Mouse (Mus musculus): ENCODE measurements around the gene Col1a1. TPM values are rescaled to one million over a fixed set of nuclear protein-coding genes. Genes with fewer than 3 reads are reported as not detected.

The Col1a1 gene
- polyA plus RNA-seq, 1 experiment from 2014 or later = 869 TPM

- H3K4me2 ChIP-seq (replicated peaks; ENCODE audit: low read depth) = no peak overlapping the region
- ATAC-seq (ENCODE audit: low FRiP score, low TSS enrichment) = no peak
- H3K9me3 ChIP-seq (ENCODE audit: control insufficient read depth, low read length) = no peaks in the 10 kb centered on the region
- peaks cover 11% of the 10 kb centered on the region for H3K4me1 ChIP-seq (replicated peaks; ENCODE audit: control insufficient read depth, insufficient read depth)
- DNase-seq (ENCODE audit: low spot score) = no peak
- no peak overlapping the region for H3K9ac ChIP-seq (ENCODE audit: low read length)
- no peak overlapping the region for H3K4me3 ChIP-seq (ENCODE audit: low read depth, low read length)
- no peaks in the 10 kb centered on the region for H3K27me3 ChIP-seq (ENCODE audit: control insufficient read depth, insufficient read depth, low read length)
- H3K27ac ChIP-seq (replicated peaks) = peak overlapping the region; percentile 95
- no peaks in the 10 kb centered on the region for H3K36me3 ChIP-seq (ENCODE audit: control insufficient read depth, insufficient read depth, low read length)
- 48% methylated on average over 4 of the region's 4 CpGs for WGBS
- no peak for TF ChIP-seq EP300 (optimal IDR thresholded peaks at IDR 0.05)
- TF ChIP-seq CTCF (IDR thresholded peaks at IDR 0.05; ENCODE audit: low read depth) = no peak
These were observed 5.9 kb upstream of the Col1a1 start for GRCm38 (mm10) chr11:94930151-94930550.

- no peaks in the 10 kb centered on the region for H3K9me3 ChIP-seq (ENCODE audit: control insufficient read depth, low read length)
- H3K9ac ChIP-seq (ENCODE audit: low read length) = peak overlapping the region; percentile 18; the same call in 1 of the 2 replicates
- H3K36me3 ChIP-seq (ENCODE audit: control insufficient read depth, insufficient read depth, low read length) = no peaks in the 10 kb centered on the region; the same call in 1 of the 2 replicates
- H3K27me3 ChIP-seq (ENCODE audit: control insufficient read depth, insufficient read depth, low read length) = no peaks in the 10 kb centered on the region
- peak overlapping the region; percentile 36 for H3K4me2 ChIP-seq (replicated peaks; ENCODE audit: low read depth)
- TF ChIP-seq EP300 (optimal IDR thresholded peaks at IDR 0.05) = no peak
- no peak for TF ChIP-seq CTCF (IDR thresholded peaks at IDR 0.05; ENCODE audit: low read depth)
- H3K4me3 ChIP-seq (ENCODE audit: low read depth, low read length) = no peak overlapping the region
- peaks cover 3% of the 10 kb centered on the region; the same call in 1 of the 2 replicates for H3K4me1 ChIP-seq (replicated peaks; ENCODE audit: control insufficient read depth, insufficient read depth)
- DNase-seq (ENCODE audit: low spot score) = peak; percentile 50
- H3K27ac ChIP-seq (replicated peaks) = peak overlapping the region; percentile 95
- ATAC-seq (ENCODE audit: low FRiP score, low TSS enrichment) = peak; percentile 13; the same call in 1 of the 2 replicates
- WGBS = 13% methylated on average over 8 of the region's 8 CpGs
These were observed 2.4 kb upstream of the Col1a1 start for GRCm38 (mm10) chr11:94933584-94933983.

GRCm38 (mm10) chr11:94934526-94934925 lies 1.5 kb upstream of the Col1a1 start:
- no peak for TF ChIP-seq EP300 (optimal IDR thresholded peaks at IDR 0.05)
- TF ChIP-seq CTCF (IDR thresholded peaks at IDR 0.05; ENCODE audit: low read depth) = no peak
- Histone ChIP-seq H3K9ac (ENCODE audit: low read length) (0 out of 2 replicates have a peak overlapping the region, but pooled peaks have one; percentile 35), H3K27me3 (ENCODE audit: control insufficient read depth, insufficient read depth, low read length) (no peaks in the 10 kb centered on the region), H3K36me3 (ENCODE audit: control insufficient read depth, insufficient read depth, low read length) (peaks cover 4% of the 10 kb centered on the region; the same call in 1 of the 2 replicates), H3K4me2 (replicated peaks; ENCODE audit: low read depth) (peak overlapping the region; percentile 57), H3K9me3 (ENCODE audit: control insufficient read depth, low read length) (no peaks in the 10 kb centered on the region), H3K27ac (replicated peaks) (peak overlapping the region; percentile 95), H3K4me1 (replicated peaks; ENCODE audit: control insufficient read depth, insufficient read depth) (peaks cover 2% of the 10 kb centered on the region; the same call in 1 of the 2 replicates), H3K4me3 (ENCODE audit: low read depth, low read length) (no peak overlapping the region)
- ATAC-seq (ENCODE audit: low FRiP score, low TSS enrichment) = no peak
- no peak for DNase-seq (ENCODE audit: low spot score)
- WGBS = 36% methylated on average over 11 of the region's 11 CpGs

GRCm38 (mm10) chr11:94936851-94937295 lies 849 bp downstream of the Col1a1 start:
- H3K9me3 ChIP-seq (ENCODE audit: control insufficient read depth, low read length) = no peaks in the 10 kb centered on the region
- peak overlapping the region; percentile 82 for H3K9ac ChIP-seq (ENCODE audit: low read length)
- peaks cover 21% of the 10 kb centered on the region for H3K36me3 ChIP-seq (ENCODE audit: control insufficient read depth, insufficient read depth, low read length)
- ATAC-seq (ENCODE audit: low FRiP score, low TSS enrichment) (peak; percentile 69), DNase-seq (ENCODE audit: low spot score) (peak; percentile 89)
- peak overlapping the region; percentile 95 for H3K27ac ChIP-seq (replicated peaks)
- WGBS = 0% methylated on average over 16 of the region's 17 CpGs
- no peaks in the 10 kb centered on the region; the same call in 1 of the 2 replicates for H3K4me1 ChIP-seq (replicated peaks; ENCODE audit: control insufficient read depth, insufficient read depth)
- TF ChIP-seq EP300 (optimal IDR thresholded peaks at IDR 0.05) (no peak), CTCF (IDR thresholded peaks at IDR 0.05; ENCODE audit: low read depth) (peak; percentile 94)
- H3K27me3 ChIP-seq (ENCODE audit: control insufficient read depth, insufficient read depth, low read length) = no peaks in the 10 kb centered on the region
- peak overlapping the region; percentile 66 for H3K4me3 ChIP-seq (ENCODE audit: low read depth, low read length)
- peak overlapping the region; percentile 57 for H3K4me2 ChIP-seq (replicated peaks; ENCODE audit: low read depth)

GRCm38 (mm10) chr11:94937335-94937781 lies 1.3 kb downstream of the Col1a1 start:
- Histone ChIP-seq H3K4me1 (replicated peaks; ENCODE audit: control insufficient read depth, insufficient read depth) (no peaks in the 10 kb centered on the region; the same call in 1 of the 2 replicates), H3K9me3 (ENCODE audit: control insufficient read depth, low read length) (no peaks in the 10 kb centered on the region), H3K4me3 (ENCODE audit: low read depth, low read length) (peak overlapping the region; percentile 66), H3K4me2 (replicated peaks; ENCODE audit: low read depth) (peak overlapping the region; percentile 57), H3K36me3 (ENCODE audit: control insufficient read depth, insufficient read depth, low read length) (peaks cover 25% of the 10 kb centered on the region), H3K27me3 (ENCODE audit: control insufficient read depth, insufficient read depth, low read length) (no peaks in the 10 kb centered on the region), H3K9ac (ENCODE audit: low read length) (peak overlapping the region; percentile 82), H3K27ac (replicated peaks) (peak overlapping the region; percentile 61)
- DNase-seq (ENCODE audit: low spot score) = peak; percentile 64
- peak; percentile 34 for ATAC-seq (ENCODE audit: low FRiP score, low TSS enrichment)
- WGBS = 2% methylated on average over 18 of the region's 18 CpGs
- TF ChIP-seq EP300 (optimal IDR thresholded peaks at IDR 0.05) (no peak), CTCF (IDR thresholded peaks at IDR 0.05; ENCODE audit: low read depth) (no peak)

- TF ChIP-seq CTCF (IDR thresholded peaks at IDR 0.05; ENCODE audit: low read depth) = no peak
- no peak for TF ChIP-seq EP300 (optimal IDR thresholded peaks at IDR 0.05)
- H3K4me1 ChIP-seq (replicated peaks; ENCODE audit: control insufficient read depth, insufficient read depth) = no peaks in the 10 kb centered on the region; the same call in 1 of the 2 replicates
- DNase-seq (ENCODE audit: low spot score) = no peak
- peak overlapping the region; percentile 61 for H3K27ac ChIP-seq (replicated peaks)
- H3K36me3 ChIP-seq (ENCODE audit: control insufficient read depth, insufficient read depth, low read length) = peaks cover 29% of the 10 kb centered on the region
- 2% methylated on average over 15 of the region's 15 CpGs for WGBS
- H3K27me3 ChIP-seq (ENCODE audit: control insufficient read depth, insufficient read depth, low read length) = no peaks in the 10 kb centered on the region
- H3K4me2 ChIP-seq (replicated peaks; ENCODE audit: low read depth) = peak overlapping the region; percentile 57
- peak overlapping the region; percentile 82 for H3K9ac ChIP-seq (ENCODE audit: low read length)
- no peaks in the 10 kb centered on the region for H3K9me3 ChIP-seq (ENCODE audit: control insufficient read depth, low read length)
- ATAC-seq (ENCODE audit: low FRiP score, low TSS enrichment) = 0 out of 2 replicates have a peak, but pooled peaks have one; percentile 1
- peak overlapping the region; percentile 66 for H3K4me3 ChIP-seq (ENCODE audit: low read depth, low read length)
These were observed 1.8 kb downstream of the Col1a1 start for GRCm38 (mm10) chr11:94937787-94938186.

Measured in stomach, postnatal 0 days (tissue).